Mouse (Mus musculus): Measurements from ENCODE around the gene Rab42.

DNA sequence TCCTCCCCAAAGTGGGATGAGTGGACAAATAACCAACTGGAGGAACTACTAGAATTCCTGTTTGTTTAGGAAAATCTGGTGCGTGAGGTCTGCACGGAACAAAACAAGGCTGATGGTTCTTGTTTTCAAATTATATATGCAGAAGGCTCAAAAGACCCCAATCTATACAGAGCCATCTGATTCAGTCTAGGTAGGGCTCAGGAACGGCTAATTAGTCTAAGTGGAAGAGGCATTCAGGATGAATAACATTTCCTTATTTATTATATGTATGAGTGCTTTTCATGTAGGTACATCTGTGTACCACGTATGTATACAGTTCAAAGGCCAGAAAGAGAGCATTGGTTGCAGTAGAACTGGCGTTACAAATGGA, 42.6 kb upstream of the Rab42 start:
- TF ChIP-seq CTCF (IDR thresholded peaks at IDR 0.05; ENCODE audit: low read depth, low read length) = no peak
- no peak for TF ChIP-seq POLR2A (IDR thresholded peaks at IDR 0.05; ENCODE audit: extremely low read depth, insufficient read depth, low read length)
